Mouse (Mus musculus) limb, embryonic 13.5 days (tissue): Measurements from ENCODE around the gene A930018P22Rik. TPM values are rescaled to one million over a fixed set of nuclear protein-coding genes. Genes with fewer than 3 reads are reported as not detected.
"Not testable (repeated sequence)": the region's sequence is repeated elsewhere in the genome, so short reads cannot be mapped to it uniquely, and the experiment has no call there.

Source experiments
- ATAC-seq: fragments of 200-750 bp; cut with Nextera tagmentation; 2 replicates; pipeline ENCODE4 v1.8.0; 2017; ENCODE audit warnings: low read depth, moderate number of reproducible peaks, moderate TSS enrichment; ENCODE audit not compliant: low FRiP score
- H3K27ac ChIP-seq: fragments of 300-500 bp; sonication (generic); 2 replicates; pipeline ENCODE4 v1.5.1; 2015; ENCODE audit warnings: inconsistent platforms, mild to moderate bottlenecking, moderate library complexity
- H3K27me3 ChIP-seq: fragments of 300-500 bp; sonication (generic); 2 replicates; pipeline ENCODE4 v1.6.1; 2015; ENCODE audit warnings: mild to moderate bottlenecking, inconsistent platforms
- H3K36me3 ChIP-seq: fragments of 300-500 bp; sonication (generic); 2 replicates; pipeline ENCODE4 v1.6.1; 2015; ENCODE audit warnings: inconsistent platforms, mild to moderate bottlenecking, moderate library complexity
- H3K4me1 ChIP-seq: fragments of 300-500 bp; sonication (generic); 2 replicates; pipeline ENCODE4 v1.6.1; 2015; ENCODE audit warnings: inconsistent platforms
- H3K4me2 ChIP-seq: fragments of 300-500 bp; sonication (generic); replicated peaks from 2 replicates; pipeline ENCODE4 v1.6.1; 2015; ENCODE audit warnings: inconsistent platforms, mild to moderate bottlenecking, moderate library complexity
- H3K4me3 ChIP-seq: fragments of 300-500 bp; sonication (generic); 2 replicates; pipeline ENCODE4 v1.5.1; 2015; ENCODE audit warnings: moderate library complexity, mild to moderate bottlenecking, inconsistent platforms
- H3K9ac ChIP-seq: fragments of 300-500 bp; sonication (generic); 2 replicates; pipeline ENCODE4 v1.6.1; 2015; ENCODE audit warnings: mild to moderate bottlenecking, inconsistent platforms
- H3K9me3 ChIP-seq: fragments of 300-500 bp; sonication (generic); 2 replicates; pipeline ENCODE4 v1.6.1; 2016; ENCODE audit warnings: inconsistent platforms
- WGBS: fragments of 180-500 bp; shearing (Covaris S2); methylation state at CpG from one replicate; pipeline ENCODE4 v1.1.7; 2015; 5-methylcytosine and 5-hydroxymethylcytosine counted together
- polyA plus RNA-seq: library from polyadenylated mRNA; unstranded; fragments of >200 nt; fragmentation: Nextera tagmentation; extraction: Ambion mirVana; gene quantifications from 2 replicates; pipeline ENCODE4 v1.2.1, GENCODE M21; 2015

The A930018P22Rik gene
- not detected in 2 replicates for polyA plus RNA-seq

- Histone ChIP-seq H3K9ac (peak within 1 kb of the TSS; percentile 76), H3K4me2 (peak within 1 kb of the TSS; percentile 98), H3K4me1 (peaks cover 11% of the 10 kb centered on the region), H3K27me3 (peaks cover 30% of the 10 kb centered on the region), H3K9me3 (no peaks in the 10 kb centered on the region), H3K36me3 (no peaks in the 10 kb centered on the region), H3K27ac (peak within 1 kb of the TSS; percentile 67; the same call in 1 of the 2 replicates), H3K4me3 (peak within 1 kb of the TSS; percentile 68)
- under 1% methylated on average over 64 of the region's 74 CpGs for WGBS
- ATAC-seq = peak; percentile 94
Observed at GRCm38 (mm10) chr2:104122505-104123378, at the start of gene A930018P22Rik. A930018P22Rik (plus strand) TSS chr2:104122769.

- ATAC-seq, H3K4me2 ChIP-seq, H3K4me3 ChIP-seq, H3K4me1 ChIP-seq, H3K9ac ChIP-seq, H3K27ac ChIP-seq, H3K36me3 ChIP-seq, H3K27me3 ChIP-seq, H3K9me3 ChIP-seq: not testable (repeated sequence)
- WGBS = 72% methylated on average over 5 of the region's 5 CpGs
Observed at GRCm38 (mm10) chr2:104078285-104078684, 44.3 kb upstream of the A930018P22Rik start.

GRCm38 (mm10) chr2:104081436-104082050, 41.0 kb upstream of the A930018P22Rik start:
- H3K27ac ChIP-seq, H3K9me3 ChIP-seq, H3K36me3 ChIP-seq, ATAC-seq, H3K4me3 ChIP-seq, H3K4me1 ChIP-seq, H3K9ac ChIP-seq, H3K4me2 ChIP-seq, H3K27me3 ChIP-seq: not testable (repeated sequence)
- WGBS = no CpG with 5 or more reads among the region's 1 CpGs

- H3K27ac ChIP-seq = no peak overlapping the region
Observed at GRCm38 (mm10) chr2:104082474-104082873, 40.1 kb upstream of the A930018P22Rik start.

GRCm38 (mm10) chr2:104084027-104084426, 38.5 kb upstream of the A930018P22Rik start:
- not testable (repeated sequence) for H3K27ac ChIP-seq, H3K27me3 ChIP-seq, H3K4me3 ChIP-seq, ATAC-seq, H3K36me3 ChIP-seq, H3K9ac ChIP-seq, H3K9me3 ChIP-seq, H3K4me2 ChIP-seq, H3K4me1 ChIP-seq

More at GRCm38 (mm10) chr2:104082474-104082873, 40.1 kb upstream of the A930018P22Rik start:
- no peak for ATAC-seq
- H3K4me1 ChIP-seq = no peaks in the 10 kb centered on the region
- H3K27me3 ChIP-seq = no peaks in the 10 kb centered on the region
- H3K4me3 ChIP-seq = no peak overlapping the region
- no peaks in the 10 kb centered on the region for H3K9me3 ChIP-seq
- no peak overlapping the region for H3K9ac ChIP-seq
- no peak overlapping the region for H3K4me2 ChIP-seq
- no peaks in the 10 kb centered on the region for H3K36me3 ChIP-seq

- H3K4me2 ChIP-seq, ATAC-seq, H3K36me3 ChIP-seq, H3K9ac ChIP-seq, H3K27me3 ChIP-seq, H3K4me3 ChIP-seq, H3K9me3 ChIP-seq, H3K27ac ChIP-seq, H3K4me1 ChIP-seq: not testable (repeated sequence)
- WGBS = 86% methylated on average over 1 of the region's 1 CpGs
Observed at GRCm38 (mm10) chr2:104087562-104087961, 35.0 kb upstream of the A930018P22Rik start.

- no peak overlapping the region for H3K4me2 ChIP-seq
- no peak overlapping the region for H3K4me3 ChIP-seq
- H3K27ac ChIP-seq = no peak overlapping the region
- peaks cover 11% of the 10 kb centered on the region for H3K4me1 ChIP-seq
- ATAC-seq = no peak
- no peak overlapping the region for H3K9ac ChIP-seq
- H3K36me3 ChIP-seq = no peaks in the 10 kb centered on the region
- H3K9me3 ChIP-seq = no peaks in the 10 kb centered on the region
- H3K27me3 ChIP-seq = no peaks in the 10 kb centered on the region
- 64% methylated on average over 2 of the region's 2 CpGs for WGBS
Observed at GRCm38 (mm10) chr2:104093305-104093704, 29.3 kb upstream of the A930018P22Rik start.

- Histone ChIP-seq H3K9me3 (no peaks in the 10 kb centered on the region), H3K36me3 (no peaks in the 10 kb centered on the region), H3K4me3 (peak within 1 kb of the TSS; percentile 50), H3K27me3 (no peaks in the 10 kb centered on the region), H3K9ac (peak within 1 kb of the TSS; percentile 61), H3K4me1 (peaks cover 13% of the 10 kb centered on the region), H3K27ac (peak within 1 kb of the TSS; percentile 67), H3K4me2 (peak within 1 kb of the TSS; percentile 73)
- 12% methylated on average over 15 of the region's 15 CpGs for WGBS
- peak; percentile 93 for ATAC-seq
Observed at GRCm38 (mm10) chr2:104095741-104096213, 26.8 kb upstream of the A930018P22Rik start, which contains the start of gene Cd59a. Cd59a (plus strand) TSS chr2:104095801.

GRCm38 (mm10) chr2:104096256-104096655, 26.3 kb upstream of the A930018P22Rik start:
- H3K4me1 ChIP-seq = peaks cover 13% of the 10 kb centered on the region
- WGBS = 42% methylated on average over 10 of the region's 10 CpGs
- ATAC-seq = 0 out of 2 replicates have a peak, but pooled peaks have one; percentile 5
- H3K27ac ChIP-seq = peak overlapping the region; percentile 67; the same call in 1 of the 2 replicates
- no peaks in the 10 kb centered on the region for H3K27me3 ChIP-seq
- H3K36me3 ChIP-seq = no peaks in the 10 kb centered on the region
- peak overlapping the region; percentile 61 for H3K9ac ChIP-seq
- H3K4me3 ChIP-seq = peak overlapping the region; percentile 50
- H3K9me3 ChIP-seq = no peaks in the 10 kb centered on the region
- peak overlapping the region; percentile 73 for H3K4me2 ChIP-seq

- ATAC-seq, H3K36me3 ChIP-seq, H3K27ac ChIP-seq, H3K9ac ChIP-seq, H3K9me3 ChIP-seq, H3K27me3 ChIP-seq, H3K4me3 ChIP-seq: not testable (repeated sequence)
- WGBS = 57% methylated on average over 1 of the region's 1 CpGs
- Histone ChIP-seq H3K4me1 (peaks cover 13% of the 10 kb centered on the region), H3K4me2 (peak overlapping the region; percentile 73; the same call in 1 of the 2 replicates)
Observed at GRCm38 (mm10) chr2:104096796-104097195, 25.8 kb upstream of the A930018P22Rik start.

- not testable (repeated sequence) for H3K4me2 ChIP-seq, H3K27ac ChIP-seq, H3K4me3 ChIP-seq, H3K27me3 ChIP-seq, H3K9me3 ChIP-seq, H3K36me3 ChIP-seq, H3K9ac ChIP-seq, ATAC-seq
- 84% methylated on average over 4 of the region's 4 CpGs for WGBS
- peaks cover 13% of the 10 kb centered on the region for H3K4me1 ChIP-seq
Observed at GRCm38 (mm10) chr2:104097396-104097795, 25.2 kb upstream of the A930018P22Rik start.

- H3K27ac ChIP-seq = no peak overlapping the region
- no peaks in the 10 kb centered on the region for H3K36me3 ChIP-seq
- no peak for ATAC-seq
- H3K4me1 ChIP-seq = peaks cover 13% of the 10 kb centered on the region
- H3K27me3 ChIP-seq = no peaks in the 10 kb centered on the region
- no peak overlapping the region for H3K4me2 ChIP-seq
- 37% methylated on average over 3 of the region's 3 CpGs for WGBS
- no peaks in the 10 kb centered on the region for H3K9me3 ChIP-seq
- no peak overlapping the region for H3K9ac ChIP-seq
- no peak overlapping the region for H3K4me3 ChIP-seq
Observed at GRCm38 (mm10) chr2:104098529-104099230, 23.9 kb upstream of the A930018P22Rik start.
